Mouse (Mus musculus) adrenal gland, adult 8-10 months (tissue): ENCODE data around the gene Rpl37. TPM values are rescaled to one million over a fixed set of nuclear protein-coding genes. Genes with fewer than 3 reads are reported as not detected.
A peak's percentile ranks its signal among the peaks of the same experiment; 100 is the strongest.
"Not testable (repeated sequence)": the region's sequence is repeated elsewhere in the genome, so short reads cannot be mapped to it uniquely, and the experiment has no call there.

ENCODE experiments used
- DNase-seq: peaks from one replicate; pipeline ENCODE4 v3.0.0; 2022
- total RNA-seq, 4 experiments: library from RNA; stranded (reverse); gene quantifications; 2 replicates each; pipeline ENCODE4 v1.2.4; 2022

Rpl37 gene
- total RNA-seq, 4 experiments from 2014 or later: 411 to 520 (median 488) TPM

GRCm38 (mm10) chr15:5126456-5126855, 10.0 kb downstream of the Rpl37 start:
- DNase-seq: no peak

- DNase-seq: no peak
These were observed 11.0 kb downstream of the Rpl37 start for GRCm38 (mm10) chr15:5127487-5127886.

- DNase-seq: no peak
These were observed 11.9 kb downstream of the Rpl37 start for GRCm38 (mm10) chr15:5128176-5128940.

- DNase-seq: no peak
These were observed 12.8 kb downstream of the Rpl37 start for GRCm38 (mm10) chr15:5129111-5129805.

- DNase-seq: not testable (repeated sequence)
These were observed 14.6 kb downstream of the Rpl37 start for GRCm38 (mm10) chr15:5130887-5131668.

- no peak for DNase-seq
These were observed 16.9 kb downstream of the Rpl37 start for GRCm38 (mm10) chr15:5133301-5133700.

GRCm38 (mm10) chr15:5134179-5134578, 17.7 kb downstream of the Rpl37 start:
- no peak for DNase-seq

- DNase-seq: no peak
These were observed 18.6 kb downstream of the Rpl37 start for GRCm38 (mm10) chr15:5134945-5135483.

GRCm38 (mm10) chr15:5138021-5138856, 21.8 kb downstream of the Rpl37 start:
- DNase-seq: no peak

- no peak for DNase-seq
These were observed 22.9 kb downstream of the Rpl37 start for GRCm38 (mm10) chr15:5139366-5139765.

GRCm38 (mm10) chr15:5139863-5140262, 23.4 kb downstream of the Rpl37 start:
- no peak for DNase-seq

- no peak for DNase-seq
These were observed 23.9 kb downstream of the Rpl37 start for GRCm38 (mm10) chr15:5140357-5140756.

- DNase-seq: no peak
These were observed 25.6 kb downstream of the Rpl37 start for GRCm38 (mm10) chr15:5142047-5142446.

- no peak for DNase-seq
These were observed 26.3 kb downstream of the Rpl37 start for GRCm38 (mm10) chr15:5142714-5143113.

GRCm38 (mm10) chr15:5143361-5144020, 27.0 kb downstream of the Rpl37 start, which contains the start of gene Prkaa1:
TSS of gene Prkaa1 (plus strand) at chr15:5143861.
- DNase-seq: peak; percentile 48

- DNase-seq: peak; percentile 50
These were observed 27.8 kb downstream of the Rpl37 start for GRCm38 (mm10) chr15:5144021-5144778.

- DNase-seq: no peak
These were observed 28.9 kb downstream of the Rpl37 start for GRCm38 (mm10) chr15:5145196-5145945.

- no peak for DNase-seq
These were observed 32.7 kb downstream of the Rpl37 start for GRCm38 (mm10) chr15:5149187-5149586.

- DNase-seq: no peak
These were observed 35.7 kb downstream of the Rpl37 start for GRCm38 (mm10) chr15:5152171-5152570.

GRCm38 (mm10) chr15:5154621-5155020, 38.2 kb downstream of the Rpl37 start:
- no peak for DNase-seq
